27 mouse cellular contexts compared by ENCODE assay signal in genomic region chr12:29559769-29560168, GRCm38 (mm10). TPM values are rescaled to one million over a fixed set of nuclear protein-coding genes. Genes with fewer than 3 reads are reported as not detected.
DNase-seq lines count a peak whose midpoint lies in the region; ATAC-seq and TF ChIP-seq lines count a peak whose summit lies in the region.
"Had no signal": no experiment of that assay in that cellular context is flagged by ENCODE, and none has a peak within 500 bp of the region (broad histone marks: within the 10 kb centered on the region; RNA-seq: fewer than 3 reads in every experiment).

No protein-coding gene starts in this region.

- H3K27ac ChIP-seq in heart, embryonic 12.5 days (ENCODE audit: poor library complexity, severe bottlenecking) = no peak overlapping the region
- H3K27ac ChIP-seq in left cerebral cortex, adult 2 months = peak overlapping the region; percentile 60
- H3K27ac ChIP-seq in forebrain, embryonic 16.5 days (ENCODE audit: low read length) = 0 out of 2 replicates have a peak overlapping the region, but pooled peaks have one; percentile 29
- peak overlapping the region; percentile 46; the same call in 1 of the 2 replicates for H3K27ac ChIP-seq in midbrain, embryonic 15.5 days
- H3K27ac ChIP-seq in heart, adult 2 months = no peak overlapping the region
- H3K27ac ChIP-seq: heart, embryonic 10.5 days; limb, embryonic 10.5 days; limb, embryonic 15.5 days; liver, embryonic 13.5 days had no signal

- TF ChIP-seq POLR2A in heart, adult 2 months (IDR thresholded peaks at IDR 0.05; ENCODE audit: insufficient read depth, low read depth, low read length) = no peak

- intact Hi-C loops in left cerebral cortex, adult 2 months (cut with DNase I) = no loop called here
- intact Hi-C loops in heart, adult 2 months (cut with DNase I) = no loop called here

- 83% methylated on average over 5 of the region's 5 CpGs for WGBS in heart, embryonic 12.5 days
- WGBS in forebrain, embryonic 16.5 days = 43% methylated on average over 5 of the region's 5 CpGs
- WGBS in midbrain, embryonic 15.5 days = 56% methylated on average over 5 of the region's 5 CpGs
- 78% methylated on average over 5 of the region's 5 CpGs for WGBS in heart, adult 2 months

- H3K79me2 ChIP-seq in heart, adult 2 months (replicated peaks; ENCODE audit: control insufficient read depth, insufficient read depth, low read length) = no peaks in the 10 kb centered on the region

- H3K4me2 ChIP-seq in heart, embryonic 12.5 days = no peak overlapping the region
- no peak overlapping the region for H3K4me2 ChIP-seq in forebrain, embryonic 16.5 days (ENCODE audit: low read length)
- H3K4me2 ChIP-seq in midbrain, embryonic 15.5 days = no peak overlapping the region
- H3K4me2 ChIP-seq: limb, embryonic 15.5 days; liver, embryonic 13.5 days had no signal

- H3K4me3 ChIP-seq in heart, embryonic 12.5 days = no peak overlapping the region
- H3K4me3 ChIP-seq in left cerebral cortex, adult 2 months = no peak overlapping the region
- no peak overlapping the region for H3K4me3 ChIP-seq in forebrain, embryonic 16.5 days (replicated peaks; ENCODE audit: low read length)
- H3K4me3 ChIP-seq in midbrain, embryonic 15.5 days = no peak overlapping the region
- no peak overlapping the region for H3K4me3 ChIP-seq in heart, adult 2 months
- H3K4me3 ChIP-seq: heart, embryonic 10.5 days; limb, embryonic 10.5 days; limb, embryonic 15.5 days; liver, embryonic 13.5 days; megakaryocyte, embryonic 14.5 days had no signal

- no peak for TF ChIP-seq CTCF in left cerebral cortex, adult 2 months (IDR thresholded peaks at IDR 0.05)
- TF ChIP-seq CTCF in heart, adult 2 months (IDR thresholded peaks at IDR 0.05) = no peak

- no peak overlapping the region for H3K9ac ChIP-seq in heart, embryonic 12.5 days
- no peak overlapping the region for H3K9ac ChIP-seq in forebrain, embryonic 16.5 days (replicated peaks; ENCODE audit: low read depth, low read length)
- no peak overlapping the region for H3K9ac ChIP-seq in midbrain, embryonic 15.5 days
- no peak overlapping the region for H3K9ac ChIP-seq in heart, adult 2 months (ENCODE audit: low read depth, low read length)
- H3K9ac ChIP-seq: limb, embryonic 15.5 days; liver, embryonic 13.5 days had no signal

- no peaks in the 10 kb centered on the region for H3K36me3 ChIP-seq in heart, embryonic 12.5 days
- no peaks in the 10 kb centered on the region for H3K36me3 ChIP-seq in forebrain, embryonic 16.5 days (ENCODE audit: control insufficient read depth, insufficient read depth)
- H3K36me3 ChIP-seq in midbrain, embryonic 15.5 days (replicated peaks) = no peaks in the 10 kb centered on the region
- no peaks in the 10 kb centered on the region for H3K36me3 ChIP-seq in heart, adult 2 months (ENCODE audit: control insufficient read depth, insufficient read depth, low read length)
- H3K36me3 ChIP-seq: heart, embryonic 10.5 days; limb, embryonic 10.5 days; limb, embryonic 15.5 days; liver, embryonic 13.5 days had no signal

- ATAC-seq in heart, embryonic 12.5 days (ENCODE audit: insufficient number of reproducible peaks, low FRiP score) = no peak
- 0 out of 2 replicates have a peak, but pooled peaks have one; percentile 16 for ATAC-seq in forebrain, embryonic 16.5 days
- ATAC-seq in midbrain, embryonic 15.5 days (replicated peaks) = no peak
- ATAC-seq: hindbrain, embryonic 16.5 days; lung, postnatal 0 days had no signal

- DNase-seq in heart, adult 11 months = peak; percentile 17
- DNase-seq in left cerebral cortex, adult 2 months (ENCODE audit: extremely low spot score in 1 of 2, low spot score in 2 of 2) = no peak
- no peak for DNase-seq in left cerebral cortex, adult 8-10 months (ENCODE audit: low spot score in 2 of 2)
- DNase-seq in heart, adult 2 months = no peak
- DNase-seq: adrenal gland, postnatal 25 days; B cell, adult 2 months; cerebellum, adult 8-10 months; cerebellum, postnatal 25 days; gastrocnemius, postnatal 10 days; heart, postnatal 36 days; kidney, adult 2 months; kidney, postnatal 10 days; liver, embryonic 13.5 days; lung, adult 18-20 months; lung, postnatal 4 days; thymus, adult 2 months; thymus, postnatal 36 days had no signal

- no peak for TF ChIP-seq EP300 in heart, adult 2 months (IDR thresholded peaks at IDR 0.05; ENCODE audit: insufficient read depth, low read depth, low read length)

- H3K9me3 ChIP-seq in heart, embryonic 12.5 days (replicated peaks) = no peaks in the 10 kb centered on the region
- H3K9me3 ChIP-seq in forebrain, embryonic 16.5 days (ENCODE audit: control insufficient read depth, low read length) = no peaks in the 10 kb centered on the region
- no peaks in the 10 kb centered on the region for H3K9me3 ChIP-seq in midbrain, embryonic 15.5 days
- H3K9me3 ChIP-seq: heart, embryonic 10.5 days; limb, embryonic 10.5 days; limb, embryonic 15.5 days; liver, embryonic 13.5 days had no signal

- H3K27me3 ChIP-seq in heart, embryonic 12.5 days (replicated peaks) = no peaks in the 10 kb centered on the region
- no peaks in the 10 kb centered on the region for H3K27me3 ChIP-seq in forebrain, embryonic 16.5 days (replicated peaks; ENCODE audit: control insufficient read depth, insufficient read depth, low read length)
- H3K27me3 ChIP-seq in midbrain, embryonic 15.5 days (replicated peaks) = no peaks in the 10 kb centered on the region
- no peaks in the 10 kb centered on the region for H3K27me3 ChIP-seq in heart, adult 2 months (ENCODE audit: control insufficient read depth, insufficient read depth, low read length)
- H3K27me3 ChIP-seq: limb, embryonic 15.5 days; liver, embryonic 13.5 days; megakaryocyte, embryonic 14.5 days had no signal

- no peaks in the 10 kb centered on the region for H3K4me1 ChIP-seq in heart, embryonic 12.5 days (replicated peaks)
- peaks cover 49% of the 10 kb centered on the region for H3K4me1 ChIP-seq in forebrain, embryonic 16.5 days (replicated peaks; ENCODE audit: control insufficient read depth, insufficient read depth, low read length)
- peaks cover 52% of the 10 kb centered on the region for H3K4me1 ChIP-seq in midbrain, embryonic 15.5 days
- no peaks in the 10 kb centered on the region for H3K4me1 ChIP-seq in heart, adult 2 months (ENCODE audit: control insufficient read depth, insufficient read depth, low read length)
- H3K4me1 ChIP-seq: heart, embryonic 10.5 days; limb, embryonic 10.5 days; limb, embryonic 15.5 days; liver, embryonic 13.5 days; megakaryocyte, embryonic 14.5 days had no signal

RNA-seq across cellular contexts. Expression of gene Myt1l, which starts 31.6 kb away (rescaled TPM):
- 0.03 and 0.09 TPM in 2 replicates for polyA plus RNA-seq in heart, embryonic 12.5 days (2016; fragmentation: Nextera tagmentation; extraction: Ambion mirVana)
- total RNA-seq in left cerebral cortex, adult 2 months (2021) = 100 to 1,000 TPM; 210 to 254 TPM
- 100 to 1,000 TPM; 214 to 238 (median 221) TPM for total RNA-seq in left cerebral cortex, adult 8-10 months (2022)
- polyA plus RNA-seq in forebrain, embryonic 16.5 days (2015; fragmentation: Nextera tagmentation; extraction: Ambion mirVana) = 261 and 316 TPM in 2 replicates
- polyA plus RNA-seq in midbrain, embryonic 15.5 days (2015; fragmentation: Nextera tagmentation; extraction: Ambion mirVana) = 322 and 331 TPM in 2 replicates
- total RNA-seq in heart, adult 2 months (2021) = not detected
- 0.06 TPM in 2 replicates for polyA plus RNA-seq in heart, adult 2 months (2012; rRNA removed)
- total RNA-seq: monocyte, adult 5-6 weeks had no signal
- polyA plus RNA-seq: heart, embryonic 10.5 days; kidney, adult 2 months; limb, embryonic 10.5 days; lung, postnatal 0 days had no signal

Comparison
In these comparisons a context has a peak if more than half of its experiments do, and no peak if none do; other contexts are left out.
1. H3K27ac ChIP-seq: peak in left cerebral cortex, adult 2 months (single experiment), forebrain, embryonic 16.5 days (single experiment) and midbrain, embryonic 15.5 days (single experiment); none in heart, embryonic 12.5 days (single experiment) and heart, adult 2 months (single experiment).
2. RNA of gene Myt1l, which starts 31.6 kb away (polyA plus RNA-seq): 322 to 331 TPM in midbrain, embryonic 15.5 days and 261 to 316 TPM in forebrain, embryonic 16.5 days; 0.03 to 0.09 TPM in heart, embryonic 12.5 days and 0.06 TPM in heart, adult 2 months; every median in the first group is over 100 times any median in the second.